Mouse (Mus musculus): ENCODE measurements around the gene Macf1.

DNA sequence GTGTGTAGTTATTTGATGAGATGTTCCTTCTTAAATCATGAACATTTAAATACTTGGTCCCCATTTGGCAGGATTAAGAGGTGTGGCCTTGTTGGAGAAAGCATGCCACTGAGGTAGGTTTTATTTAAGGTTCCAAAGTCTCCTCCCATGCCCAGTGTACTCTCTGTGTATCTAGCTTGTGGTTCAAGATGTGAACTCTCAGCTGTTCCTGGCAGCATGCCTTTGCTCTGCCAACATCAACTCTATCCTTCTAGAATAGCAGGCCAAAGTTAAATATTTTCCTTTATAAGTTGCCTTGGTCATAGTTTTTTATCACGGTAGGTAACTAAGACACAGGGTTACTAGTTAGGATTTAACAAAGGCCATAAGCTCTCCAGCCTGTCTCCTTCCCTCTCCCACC is 230.4 kb downstream of the Macf1 start:
- TF ChIP-seq CTCF (IDR thresholded peaks at IDR 0.05; ENCODE audit: extremely low read depth, insufficient read depth, low read length): no peak
- no peak for TF ChIP-seq POLR2A (IDR thresholded peaks at IDR 0.05; ENCODE audit: extremely low read depth, insufficient read depth, low read length)
